Mouse (Mus musculus) thymus, adult 2 months (tissue): ENCODE measurements around the gene Ccdc15.

Source experiments
- CTCF ChIP-seq: fragments of 200-500 bp; IDR thresholded peaks from 2 replicates; pipeline ENCODE4 v1.5.1; 2012; ENCODE audit warnings: mild to moderate bottlenecking, control low read depth, low read length, moderate library complexity, borderline replicate concordance; ENCODE audit not compliant: control insufficient read depth, poor library complexity, insufficient read depth; ENCODE audit errors: extremely low read depth
- POLR2A ChIP-seq: fragments of 200-500 bp; IDR thresholded peaks from 2 replicates; pipeline ENCODE4 v1.6.1; 2012; ENCODE audit warnings: mild to moderate bottlenecking, low read length, control low read depth, moderate library complexity; ENCODE audit not compliant: control insufficient read depth, poor library complexity, insufficient read depth; ENCODE audit errors: extremely low read depth

DNA sequence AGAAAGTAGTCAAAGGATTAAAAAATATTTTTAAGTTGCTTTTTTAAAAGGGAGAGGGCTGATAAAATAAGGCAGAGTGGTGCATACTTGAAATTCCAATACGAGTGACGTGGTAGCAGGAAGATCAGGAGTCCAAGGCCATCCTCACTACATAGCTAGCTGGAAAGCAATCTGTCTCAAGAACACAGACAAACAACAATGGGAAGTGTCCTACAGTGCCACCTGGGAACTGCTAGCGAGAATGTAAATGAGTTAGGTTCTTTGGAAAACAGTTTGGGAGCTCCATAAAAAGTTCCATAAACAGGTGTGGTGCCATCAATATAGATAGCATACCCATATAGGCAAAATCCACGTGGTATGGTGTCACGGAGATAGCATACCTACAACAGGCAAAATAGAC lies 17.5 kb upstream of the Ccdc15 start:
- TF ChIP-seq CTCF (no peak), POLR2A (no peak)
